Mouse (Mus musculus): Measurements from ENCODE around the gene Klhl36.
A peak's percentile ranks its signal among the peaks of the same experiment; 100 is the strongest.

Klhl36 gene

GRCm38 (mm10) chr8:119861706-119862389 is at the start of gene Klhl36:
Gene Klhl36 (plus strand): TSS chr8:119862266.
- peak; percentile 98 for DNase-seq

- DNase-seq, result no peak
Measured at GRCm38 (mm10) chr8:119812650-119813431, 49.2 kb upstream of the Klhl36 start.

DNA sequence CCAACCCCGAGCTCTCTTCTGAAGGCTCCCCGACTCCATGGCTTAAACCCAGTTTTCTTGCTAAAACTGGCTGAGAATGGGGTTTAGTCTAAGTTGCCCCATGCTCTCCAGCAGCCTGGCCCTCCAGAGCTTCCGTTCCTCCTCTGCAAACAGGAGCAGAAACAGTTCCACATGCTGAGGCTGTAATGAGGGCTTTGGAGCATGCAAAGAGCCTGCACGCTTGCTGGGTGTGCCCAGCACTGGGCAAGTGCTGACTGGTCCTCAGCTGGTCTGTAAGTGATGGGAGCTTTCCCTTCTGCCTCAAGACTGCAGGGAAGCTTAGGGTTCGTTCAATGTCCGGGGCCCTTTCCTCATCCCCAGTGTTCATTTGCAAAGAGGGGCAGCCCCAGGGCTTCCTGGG is 45.8 kb upstream of the Klhl36 start:
- no peak for DNase-seq

- no peak for DNase-seq
Measured at GRCm38 (mm10) chr8:119817446-119817845, 44.6 kb upstream of the Klhl36 start.

GRCm38 (mm10) chr8:119819316-119819715 is 42.8 kb upstream of the Klhl36 start:
- peak in 1 of 2 experiments; percentile 42 for DNase-seq

- DNase-seq, result no peak
Measured at GRCm38 (mm10) chr8:119819976-119820375, 42.1 kb upstream of the Klhl36 start.

GRCm38 (mm10) chr8:119821691-119822090 is 40.4 kb upstream of the Klhl36 start:
- no peak for DNase-seq

DNA sequence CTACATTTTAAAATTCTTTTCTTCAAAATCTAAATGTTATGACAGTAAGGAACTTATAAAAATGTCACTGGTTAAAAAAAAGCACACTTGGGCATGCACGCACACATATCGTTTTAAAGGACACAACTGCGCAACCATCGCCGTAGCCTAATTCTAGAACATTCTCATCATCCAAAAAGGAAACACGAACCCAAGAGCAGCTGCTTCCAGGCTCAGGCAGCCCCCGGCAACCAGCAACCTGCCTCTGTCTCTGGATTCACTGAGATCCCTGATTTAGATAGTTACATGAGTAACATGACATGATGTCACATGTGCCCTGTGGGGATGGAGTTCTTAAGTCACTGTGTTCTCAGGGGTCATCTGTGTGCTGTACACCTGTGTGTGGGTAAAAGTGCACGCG is 38.8 kb upstream of the Klhl36 start:
- no peak for DNase-seq

DNA sequence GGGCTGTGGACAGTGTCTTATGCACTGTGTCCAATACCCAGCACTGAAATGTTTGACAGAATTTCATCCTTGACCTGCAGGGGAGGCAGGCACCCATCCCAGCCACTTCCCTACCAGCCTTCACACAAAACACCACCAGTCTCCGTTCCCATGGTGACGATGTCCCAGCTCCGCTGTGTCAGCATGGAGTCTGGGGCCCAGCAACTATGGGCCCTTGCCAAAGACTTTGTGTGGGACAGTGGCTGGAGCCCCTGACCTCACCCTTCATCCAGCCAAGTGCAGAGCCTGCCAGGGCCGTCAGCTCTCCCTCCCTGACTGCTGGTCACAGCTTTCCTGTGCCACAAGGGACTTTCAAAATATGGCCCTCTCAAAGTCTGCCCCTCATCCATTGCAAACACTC is 38.0 kb upstream of the Klhl36 start:
- peak in 1 of 2 experiments; percentile 30 for DNase-seq

- no peak for DNase-seq
Measured at GRCm38 (mm10) chr8:119824809-119825273, 37.2 kb upstream of the Klhl36 start.

DNA sequence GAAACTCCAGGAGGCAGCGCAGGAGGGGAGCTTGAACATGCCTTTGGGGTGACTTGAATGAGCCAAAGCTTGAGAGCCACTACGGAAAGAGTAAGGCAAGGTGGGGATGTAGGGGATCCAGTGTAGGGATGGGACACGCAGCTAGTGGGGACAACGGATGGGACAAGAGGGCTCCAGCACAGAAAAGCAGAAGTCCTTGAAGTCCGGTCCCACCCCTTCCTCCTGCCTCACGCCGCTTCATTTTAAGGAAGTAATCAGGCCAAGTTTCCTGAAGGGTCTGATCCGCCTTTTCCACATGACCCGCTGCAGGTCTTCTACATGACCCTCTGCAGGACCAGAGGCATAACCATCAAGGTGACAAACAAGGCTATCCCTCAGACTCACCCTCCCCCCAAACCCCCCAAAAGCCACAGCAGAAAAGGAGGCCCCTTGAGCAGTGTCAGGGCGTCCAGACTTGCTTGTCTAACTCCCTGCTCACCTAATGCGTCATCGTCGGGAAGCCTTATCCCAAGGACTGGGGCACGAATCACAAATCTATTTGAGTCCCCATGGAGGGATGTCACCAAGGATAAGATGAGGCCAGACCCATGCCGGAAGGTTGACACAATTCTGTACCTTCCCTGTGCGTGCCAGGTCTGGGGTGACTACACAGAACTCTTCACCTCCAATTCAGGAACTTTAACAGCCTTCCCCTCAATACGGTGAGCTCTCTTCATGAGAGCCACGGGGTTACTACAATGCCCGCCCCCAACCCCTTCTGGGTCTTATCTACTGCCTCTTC is 35.9 kb upstream of the Klhl36 start:
- no peak for DNase-seq

GRCm38 (mm10) chr8:119826982-119827381 is 35.1 kb upstream of the Klhl36 start:
- no peak for DNase-seq

DNA sequence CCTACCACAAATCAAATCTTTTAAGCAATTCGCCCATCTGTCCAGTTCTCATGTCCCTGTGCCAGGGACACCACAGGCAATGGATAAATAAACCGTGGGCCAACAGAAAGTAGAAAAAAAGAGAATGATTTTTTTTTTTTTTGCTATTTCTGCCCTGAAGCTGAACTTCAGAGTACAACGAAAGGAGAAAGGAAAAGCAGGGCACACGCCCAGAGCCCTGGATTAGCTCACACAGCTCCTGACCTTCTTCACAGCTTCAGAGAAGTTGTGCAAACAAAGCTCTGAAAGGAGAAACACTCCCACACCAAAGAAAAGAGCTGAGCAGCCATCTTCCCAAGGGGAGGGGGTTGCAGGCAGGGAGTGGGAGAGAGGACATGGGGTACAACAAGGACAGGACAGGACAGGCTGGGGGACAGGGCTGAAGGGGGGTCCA is 34.3 kb upstream of the Klhl36 start:
- no peak for DNase-seq

GRCm38 (mm10) chr8:119829015-119829414 is 33.1 kb upstream of the Klhl36 start:
- DNase-seq, result no peak

DNA sequence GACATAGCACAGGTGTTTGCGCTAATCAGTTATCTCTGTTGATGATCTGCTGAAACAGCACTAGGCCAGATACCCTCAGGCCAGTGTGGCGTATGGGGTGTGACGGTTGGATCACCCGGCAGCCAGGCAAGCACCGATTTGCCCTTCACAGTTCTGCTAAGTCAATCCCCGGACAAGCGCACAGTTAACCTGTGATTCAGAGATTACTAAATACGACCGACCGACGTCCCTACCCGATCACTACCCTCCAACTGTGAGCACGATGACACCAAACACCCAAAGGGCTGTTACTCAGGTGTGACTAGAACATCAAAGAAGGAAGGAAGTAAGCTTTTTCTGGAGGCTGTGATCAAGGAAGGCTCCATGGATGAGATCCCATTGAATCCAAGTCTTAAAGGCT is 32.6 kb upstream of the Klhl36 start:
- DNase-seq, result peak in 1 of 2 experiments; percentile 25

DNA sequence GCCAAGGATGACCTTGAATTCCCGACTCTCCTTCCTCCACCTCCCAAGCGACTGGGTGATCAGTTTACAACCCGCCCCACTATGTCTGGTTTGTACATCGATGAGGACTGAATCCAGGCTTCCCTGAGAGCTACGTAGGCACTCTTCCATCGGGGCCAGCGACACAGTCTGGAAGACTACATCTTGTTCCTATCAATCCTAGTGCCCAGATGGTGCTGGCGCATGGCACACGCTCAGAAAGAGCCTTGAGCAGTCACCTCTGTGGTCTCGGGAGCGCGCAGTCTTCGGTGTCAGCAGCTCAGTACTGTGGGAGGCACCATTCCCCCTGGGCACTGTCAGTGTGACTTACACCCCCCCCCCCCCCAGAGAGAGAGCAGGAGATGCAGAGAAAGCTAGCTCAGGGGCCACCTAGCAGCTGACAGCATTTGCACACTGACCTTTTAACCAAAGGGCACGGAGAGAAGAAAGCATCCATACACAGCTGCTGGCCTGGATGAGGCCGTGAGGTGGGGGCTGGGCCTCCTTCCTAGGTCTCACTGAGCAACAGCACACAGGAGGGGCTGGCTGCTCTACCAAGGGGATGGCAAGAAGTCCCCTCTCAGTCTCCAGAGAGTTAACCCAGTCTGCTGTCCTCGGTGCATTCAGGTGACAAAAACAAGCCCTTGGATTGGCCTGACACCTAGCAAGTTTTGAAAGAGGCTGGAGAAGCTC is 32.0 kb upstream of the Klhl36 start:
- peak in 1 of 2 experiments; percentile 50 for DNase-seq

DNA sequence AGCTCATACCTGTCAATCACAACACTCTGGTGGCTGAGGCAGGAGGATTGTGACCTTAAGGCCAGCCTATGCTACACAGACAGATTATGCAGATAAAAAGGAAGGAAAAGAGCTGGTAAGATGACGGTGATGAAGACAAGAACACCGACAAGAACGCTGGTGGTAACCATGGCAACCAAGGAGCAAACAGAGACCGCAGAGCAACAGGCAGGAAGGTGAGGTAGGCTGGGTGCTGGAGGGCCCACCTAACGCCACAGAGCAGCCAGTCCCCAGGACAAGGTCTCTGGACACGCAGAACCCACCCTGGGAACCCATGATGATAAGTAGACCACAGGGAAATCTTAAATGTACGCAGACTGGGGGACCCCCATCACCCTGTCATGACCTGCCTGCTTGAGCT is 31.5 kb upstream of the Klhl36 start:
- no peak for DNase-seq

GRCm38 (mm10) chr8:119831336-119831995 is 30.6 kb upstream of the Klhl36 start:
- DNase-seq, result peak; percentile 74 to 80

DNA sequence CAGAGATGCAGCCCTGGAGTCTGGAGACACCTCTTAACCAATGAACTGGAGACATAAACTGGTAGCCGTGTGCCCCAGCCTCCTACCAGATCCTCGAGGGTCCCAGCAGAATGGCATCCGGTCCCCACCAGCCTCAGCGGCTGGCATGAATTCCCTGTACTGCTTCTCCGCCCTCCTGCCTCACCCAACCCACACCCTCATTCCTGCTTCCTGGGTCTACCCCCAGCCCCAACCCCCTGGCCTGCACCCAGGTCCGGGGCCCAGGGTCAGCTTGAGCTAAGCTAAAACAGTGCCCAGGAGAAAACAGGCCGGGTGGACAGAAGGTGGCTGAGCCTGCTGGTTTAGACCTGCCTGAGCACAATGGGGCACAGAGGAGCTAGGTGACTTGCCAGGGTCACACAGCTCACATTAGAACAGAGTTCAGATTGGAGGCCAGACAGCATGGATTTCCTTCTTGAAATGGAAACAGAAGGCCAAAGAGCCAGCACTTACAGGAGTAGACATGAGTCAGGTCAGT is 29.9 kb upstream of the Klhl36 start:
- no peak for DNase-seq

DNA sequence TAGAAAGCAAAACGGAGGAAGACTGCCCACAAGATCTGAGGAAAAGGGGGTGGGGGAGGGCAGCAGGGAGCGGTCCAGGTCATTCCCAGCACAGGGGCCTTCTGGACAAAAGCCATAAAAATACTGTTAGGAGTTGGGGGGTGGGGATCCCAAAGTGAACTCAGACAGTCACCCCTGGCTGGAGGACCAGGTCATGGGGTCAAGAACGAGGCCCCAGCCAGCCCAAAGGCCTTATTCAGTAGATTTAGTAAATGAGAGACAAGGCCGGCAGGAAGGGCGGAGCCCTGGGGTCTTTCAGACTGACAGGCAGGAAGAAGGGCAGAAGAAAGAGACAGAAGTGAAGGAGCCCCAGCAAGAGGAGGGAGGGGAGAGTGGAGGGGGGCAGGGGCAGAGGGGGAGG is 29.1 kb upstream of the Klhl36 start:
- DNase-seq, result no peak

DNA sequence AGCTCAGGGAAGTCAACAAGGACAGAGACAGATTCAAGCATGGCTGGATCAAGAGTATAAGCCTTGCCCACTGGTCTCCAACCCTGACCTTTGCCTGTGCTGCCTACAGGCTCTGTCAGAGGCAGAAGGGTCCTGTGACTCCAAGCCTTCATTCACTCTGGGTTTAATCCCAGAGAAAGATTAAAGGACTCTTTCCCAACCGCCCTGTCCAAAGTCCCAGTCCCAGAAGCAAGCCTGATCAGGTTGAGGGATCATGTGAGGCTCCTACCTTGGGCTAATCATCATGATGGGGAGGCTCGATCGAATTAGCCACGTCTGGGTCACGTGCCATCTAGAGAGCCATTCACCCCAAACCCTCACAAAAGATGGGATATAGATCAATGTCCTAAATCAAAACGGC is 27.4 kb upstream of the Klhl36 start:
- DNase-seq, result no peak

DNA sequence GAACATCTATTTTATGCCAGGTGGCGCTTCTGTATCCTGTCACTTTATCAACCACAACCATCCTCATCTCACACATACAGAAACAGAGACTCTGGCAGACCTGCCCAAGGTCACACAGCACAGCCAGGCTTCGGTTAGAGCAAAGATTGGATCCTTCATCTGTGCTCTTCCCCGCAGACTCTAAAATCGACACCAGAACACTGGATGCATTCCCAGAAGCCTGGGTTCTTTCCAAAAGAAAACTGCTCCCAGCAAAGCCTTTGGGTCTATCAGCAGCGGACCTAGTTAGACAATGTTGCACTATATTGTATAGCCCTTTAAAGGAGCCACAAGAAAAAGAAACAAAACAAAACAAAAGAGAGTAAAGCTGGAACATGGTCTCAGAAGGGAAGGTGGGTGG is 26.8 kb upstream of the Klhl36 start:
- DNase-seq, result peak; percentile 48 to 73
